Mouse (Mus musculus): ENCODE measurements around the gene Tpt1. TPM values are rescaled to one million over a fixed set of nuclear protein-coding genes. Genes with fewer than 3 reads are reported as not detected.

Gene Tpt1
- polyA plus RNA-seq, 1 experiment from 2014 or later = 1,432 TPM

DNA sequence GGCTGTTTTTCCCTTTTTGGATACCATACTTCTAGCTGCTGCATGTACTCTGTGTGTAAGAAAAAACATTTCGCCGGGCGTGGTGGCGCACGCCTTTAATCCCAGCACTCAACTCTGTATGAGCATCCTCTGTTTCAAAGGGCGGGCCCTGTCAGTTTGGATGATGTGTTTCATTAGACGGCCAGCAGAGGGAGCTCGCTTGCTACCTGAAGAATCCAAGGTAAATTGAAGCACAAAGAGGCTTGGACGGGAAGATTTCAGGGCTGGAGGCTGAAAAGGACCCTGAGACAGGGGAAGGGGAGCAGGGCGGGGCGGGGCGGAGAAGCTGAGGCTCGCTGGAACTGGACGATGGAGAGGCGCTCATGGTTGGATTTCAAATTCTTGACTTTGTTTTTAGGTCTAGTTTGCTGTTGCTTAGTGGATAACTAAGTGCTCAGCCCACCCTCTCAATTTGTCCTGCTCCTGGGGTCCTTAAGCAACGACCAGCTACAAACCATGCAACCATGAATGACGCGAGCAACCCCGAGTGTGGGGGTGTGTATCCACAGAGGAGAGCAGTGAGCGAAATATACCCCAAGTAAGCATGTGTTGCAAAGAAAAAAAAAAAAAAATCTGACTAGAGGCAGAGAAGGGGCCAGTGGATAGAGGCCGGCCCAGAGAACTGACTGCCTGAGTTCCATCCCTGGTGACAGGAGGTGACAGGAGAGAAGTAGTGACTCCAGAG lies 31.6 kb downstream of the Tpt1 start:
- no peaks in the 10 kb centered on the region for H3K27me3 ChIP-seq (replicated peaks; ENCODE audit: control insufficient read depth, insufficient read depth, low read length)
- peak overlapping the region; percentile 51 for H3K4me2 ChIP-seq (ENCODE audit: low read depth, low read length)
- WGBS = 10% methylated on average over 21 of the region's 21 CpGs
- ATAC-seq (ENCODE audit: low read depth) (peak; percentile 71), DNase-seq (ENCODE audit: low spot score) (peak; percentile 90)
- H3K4me1 ChIP-seq (ENCODE audit: control insufficient read depth, insufficient read depth, low read length) = no peaks in the 10 kb centered on the region
- H3K27ac ChIP-seq (replicated peaks; ENCODE audit: low read depth, low read length) = no peak overlapping the region
- no peaks in the 10 kb centered on the region for H3K36me3 ChIP-seq (ENCODE audit: control insufficient read depth, insufficient read depth, low read length)
- H3K9ac ChIP-seq (ENCODE audit: low read depth, low read length) = peak overlapping the region; percentile 43
- no peaks in the 10 kb centered on the region for H3K9me3 ChIP-seq (ENCODE audit: control insufficient read depth, low read length)
- H3K4me3 ChIP-seq (ENCODE audit: low read depth, low read length) = peak overlapping the region; percentile 20

DNA sequence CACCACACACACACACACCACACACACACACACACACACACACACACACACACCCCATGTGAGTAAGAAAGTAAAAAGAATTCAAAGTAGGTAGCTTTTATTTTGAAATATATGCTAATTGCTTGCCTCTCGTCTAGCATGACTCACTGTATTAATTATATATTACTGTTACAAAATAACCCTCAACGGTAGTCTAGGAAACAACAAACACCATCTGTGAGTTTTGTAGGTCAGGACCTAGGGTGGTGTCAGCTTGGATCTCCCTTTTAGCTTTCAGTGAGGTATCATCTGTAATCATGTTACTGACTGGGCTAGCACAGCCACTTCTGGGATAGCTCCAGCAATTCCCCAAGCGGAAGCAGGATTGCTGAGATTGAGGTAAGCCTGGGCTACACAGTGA lies 32.4 kb downstream of the Tpt1 start:
- ATAC-seq (ENCODE audit: low read depth) = no peak
- 73% methylated on average over 3 of the region's 3 CpGs for WGBS

GRCm38 (mm10) chr14:75878980-75879379 lies 34.1 kb downstream of the Tpt1 start:
- 35% methylated on average over 8 of the region's 8 CpGs for WGBS
- ATAC-seq (ENCODE audit: low read depth) = no peak
- no peak for DNase-seq (ENCODE audit: low spot score)

More for the DNA sequence above, 32.4 kb downstream of the Tpt1 start:
- Histone ChIP-seq H3K27me3 (replicated peaks; ENCODE audit: control insufficient read depth, insufficient read depth, low read length) (no peaks in the 10 kb centered on the region), H3K9me3 (ENCODE audit: control insufficient read depth, low read length) (no peaks in the 10 kb centered on the region), H3K4me1 (ENCODE audit: control insufficient read depth, insufficient read depth, low read length) (no peaks in the 10 kb centered on the region), H3K27ac (replicated peaks; ENCODE audit: low read depth, low read length) (no peak overlapping the region), H3K4me3 (ENCODE audit: low read depth, low read length) (no peak overlapping the region), H3K9ac (ENCODE audit: low read depth, low read length) (no peak overlapping the region), H3K4me2 (ENCODE audit: low read depth, low read length) (no peak overlapping the region), H3K36me3 (ENCODE audit: control insufficient read depth, insufficient read depth, low read length) (no peaks in the 10 kb centered on the region)
- DNase-seq (ENCODE audit: low spot score) = no peak

DNA sequence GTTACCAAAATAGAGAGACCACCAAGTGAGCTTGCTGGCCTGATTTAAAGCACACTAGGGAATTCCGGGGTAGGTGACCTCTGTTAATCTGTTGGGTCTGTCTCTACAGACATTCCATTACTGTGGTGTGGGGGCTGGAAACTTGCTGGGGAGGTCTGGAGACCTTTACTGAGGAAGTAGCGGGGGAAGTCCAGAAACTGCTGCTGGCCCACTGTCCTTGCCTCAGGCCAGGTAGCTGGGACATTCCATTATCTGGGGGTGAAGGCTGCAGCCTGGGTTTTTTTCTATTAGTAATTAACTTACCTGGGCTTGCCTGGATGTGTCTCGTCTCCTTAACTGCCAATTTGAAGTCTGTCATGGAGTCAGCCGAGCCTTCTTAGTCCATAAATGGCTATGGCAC lies 37.0 kb downstream of the Tpt1 start:
- Histone ChIP-seq H3K27ac (replicated peaks; ENCODE audit: low read depth, low read length) (no peak overlapping the region), H3K9ac (ENCODE audit: low read depth, low read length) (no peak overlapping the region), H3K4me2 (ENCODE audit: low read depth, low read length) (no peak overlapping the region), H3K9me3 (ENCODE audit: control insufficient read depth, low read length) (no peaks in the 10 kb centered on the region), H3K4me3 (ENCODE audit: low read depth, low read length) (no peak overlapping the region), H3K4me1 (ENCODE audit: control insufficient read depth, insufficient read depth, low read length) (no peaks in the 10 kb centered on the region), H3K27me3 (replicated peaks; ENCODE audit: control insufficient read depth, insufficient read depth, low read length) (no peaks in the 10 kb centered on the region), H3K36me3 (ENCODE audit: control insufficient read depth, insufficient read depth, low read length) (no peaks in the 10 kb centered on the region)
- DNase-seq (ENCODE audit: low spot score) (no peak), ATAC-seq (ENCODE audit: low read depth) (no peak)
- WGBS = 31% methylated on average over 4 of the region's 4 CpGs

More at GRCm38 (mm10) chr14:75878980-75879379, 34.1 kb downstream of the Tpt1 start:
- H3K4me1 ChIP-seq (ENCODE audit: control insufficient read depth, insufficient read depth, low read length) = no peaks in the 10 kb centered on the region
- H3K9me3 ChIP-seq (ENCODE audit: control insufficient read depth, low read length) = no peaks in the 10 kb centered on the region
- no peak overlapping the region for H3K4me2 ChIP-seq (ENCODE audit: low read depth, low read length)
- H3K9ac ChIP-seq (ENCODE audit: low read depth, low read length) = no peak overlapping the region
- no peak overlapping the region for H3K4me3 ChIP-seq (ENCODE audit: low read depth, low read length)
- no peaks in the 10 kb centered on the region for H3K36me3 ChIP-seq (ENCODE audit: control insufficient read depth, insufficient read depth, low read length)
- H3K27me3 ChIP-seq (replicated peaks; ENCODE audit: control insufficient read depth, insufficient read depth, low read length) = no peaks in the 10 kb centered on the region
- no peak overlapping the region for H3K27ac ChIP-seq (replicated peaks; ENCODE audit: low read depth, low read length)

DNA sequence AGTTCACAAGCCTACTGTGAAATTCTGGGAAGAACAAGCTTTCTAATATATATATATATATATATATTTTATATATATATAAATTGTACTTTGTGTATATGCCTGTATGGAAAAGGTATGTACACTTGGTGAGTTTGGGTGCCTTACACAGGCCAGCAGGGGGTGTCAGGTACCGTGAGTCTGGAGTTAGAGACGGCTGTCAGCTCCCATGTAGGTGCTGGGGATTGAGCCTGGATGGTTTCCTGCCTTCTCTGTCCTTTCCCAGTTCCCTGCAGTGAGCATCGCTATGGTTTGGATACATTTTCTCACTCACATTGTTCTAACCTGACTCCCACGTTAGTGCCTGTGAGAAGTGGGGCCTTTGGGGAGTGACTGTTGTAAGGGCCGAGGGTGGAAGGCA lies 38.4 kb downstream of the Tpt1 start:
- Histone ChIP-seq H3K4me1 (ENCODE audit: control insufficient read depth, insufficient read depth, low read length) (no peaks in the 10 kb centered on the region), H3K27me3 (replicated peaks; ENCODE audit: control insufficient read depth, insufficient read depth, low read length) (no peaks in the 10 kb centered on the region), H3K4me3 (ENCODE audit: low read depth, low read length) (no peak overlapping the region), H3K9me3 (ENCODE audit: control insufficient read depth, low read length) (no peaks in the 10 kb centered on the region), H3K9ac (ENCODE audit: low read depth, low read length) (no peak overlapping the region), H3K27ac (replicated peaks; ENCODE audit: low read depth, low read length) (no peak overlapping the region), H3K36me3 (ENCODE audit: control insufficient read depth, insufficient read depth, low read length) (no peaks in the 10 kb centered on the region), H3K4me2 (ENCODE audit: low read depth, low read length) (no peak overlapping the region)
- WGBS = 66% methylated on average over 5 of the region's 5 CpGs
- no peak for DNase-seq (ENCODE audit: low spot score)
- no peak for ATAC-seq (ENCODE audit: low read depth)

GRCm38 (mm10) chr14:75883873-75884272 lies 39.0 kb downstream of the Tpt1 start:
- no peaks in the 10 kb centered on the region for H3K9me3 ChIP-seq (ENCODE audit: control insufficient read depth, low read length)
- 75% methylated on average over 5 of the region's 5 CpGs for WGBS
- H3K4me1 ChIP-seq (ENCODE audit: control insufficient read depth, insufficient read depth, low read length) = no peaks in the 10 kb centered on the region

DNA sequence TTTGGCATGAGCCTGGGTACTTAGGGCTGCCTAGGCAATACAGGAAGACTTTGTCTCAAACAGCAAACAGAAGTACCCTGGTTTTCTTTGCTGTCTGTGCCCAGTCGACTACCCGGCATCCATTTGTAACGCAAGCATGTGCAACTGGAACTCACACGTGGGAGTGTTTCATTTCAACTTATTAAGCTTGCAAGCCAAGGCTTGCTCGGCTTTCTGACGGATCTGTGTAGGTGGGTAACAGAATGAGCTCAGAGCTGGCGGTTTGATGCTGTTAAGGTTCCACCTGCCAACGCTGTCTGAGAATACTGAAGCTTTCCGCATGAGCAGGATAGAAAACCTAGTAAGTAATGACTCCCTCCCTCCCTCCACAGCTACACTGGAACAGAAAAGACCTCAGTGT lies 47.2 kb downstream of the Tpt1 start:
- Histone ChIP-seq H3K4me3 (ENCODE audit: low read depth, low read length) (no peak overlapping the region), H3K4me2 (ENCODE audit: low read depth, low read length) (no peak overlapping the region), H3K36me3 (ENCODE audit: control insufficient read depth, insufficient read depth, low read length) (peaks cover 18% of the 10 kb centered on the region; the same call in 1 of the 2 replicates), H3K9ac (ENCODE audit: low read depth, low read length) (no peak overlapping the region), H3K27ac (replicated peaks; ENCODE audit: low read depth, low read length) (no peak overlapping the region), H3K9me3 (ENCODE audit: control insufficient read depth, low read length) (no peaks in the 10 kb centered on the region), H3K4me1 (ENCODE audit: control insufficient read depth, insufficient read depth, low read length) (no peaks in the 10 kb centered on the region), H3K27me3 (replicated peaks; ENCODE audit: control insufficient read depth, insufficient read depth, low read length) (no peaks in the 10 kb centered on the region)
- WGBS = 74% methylated on average over 9 of the region's 9 CpGs
- peak; percentile 71 for DNase-seq (ENCODE audit: low spot score)
- no peak for ATAC-seq (ENCODE audit: low read depth)

More at GRCm38 (mm10) chr14:75883873-75884272, 39.0 kb downstream of the Tpt1 start:
- no peaks in the 10 kb centered on the region for H3K27me3 ChIP-seq (replicated peaks; ENCODE audit: control insufficient read depth, insufficient read depth, low read length)
- ATAC-seq (ENCODE audit: low read depth) = no peak
- no peak overlapping the region for H3K27ac ChIP-seq (replicated peaks; ENCODE audit: low read depth, low read length)
- no peak overlapping the region for H3K4me2 ChIP-seq (ENCODE audit: low read depth, low read length)
- H3K9ac ChIP-seq (ENCODE audit: low read depth, low read length) = no peak overlapping the region
- H3K36me3 ChIP-seq (ENCODE audit: control insufficient read depth, insufficient read depth, low read length) = no peaks in the 10 kb centered on the region
- no peak for DNase-seq (ENCODE audit: low spot score)
- H3K4me3 ChIP-seq (ENCODE audit: low read depth, low read length) = no peak overlapping the region
